Mouse (Mus musculus): ENCODE measurements around the gene Ip6k1.

Gene Ip6k1

DNA sequence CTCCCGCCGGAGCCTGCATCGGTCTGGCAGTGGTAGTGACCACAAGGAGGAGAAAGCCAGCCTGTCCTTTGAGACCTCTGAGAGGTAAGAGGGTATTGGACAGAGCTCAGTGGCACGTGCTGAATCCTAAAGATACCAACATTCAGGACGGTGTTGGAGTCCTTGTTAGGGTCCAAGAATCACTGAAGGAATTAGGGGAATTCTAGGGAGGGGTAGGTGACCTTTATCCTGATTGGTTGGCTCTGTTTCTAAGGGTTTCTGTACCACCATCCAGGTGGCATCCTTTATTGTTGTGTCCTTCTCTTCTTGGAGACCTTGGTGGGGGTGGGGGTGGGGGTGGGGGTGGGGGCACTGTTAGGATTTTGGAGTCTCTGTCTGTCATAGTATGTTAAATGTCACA lies 29.8 kb downstream of the Ip6k1 start:
- no peak for DNase-seq (ENCODE audit: low spot score)

DNA sequence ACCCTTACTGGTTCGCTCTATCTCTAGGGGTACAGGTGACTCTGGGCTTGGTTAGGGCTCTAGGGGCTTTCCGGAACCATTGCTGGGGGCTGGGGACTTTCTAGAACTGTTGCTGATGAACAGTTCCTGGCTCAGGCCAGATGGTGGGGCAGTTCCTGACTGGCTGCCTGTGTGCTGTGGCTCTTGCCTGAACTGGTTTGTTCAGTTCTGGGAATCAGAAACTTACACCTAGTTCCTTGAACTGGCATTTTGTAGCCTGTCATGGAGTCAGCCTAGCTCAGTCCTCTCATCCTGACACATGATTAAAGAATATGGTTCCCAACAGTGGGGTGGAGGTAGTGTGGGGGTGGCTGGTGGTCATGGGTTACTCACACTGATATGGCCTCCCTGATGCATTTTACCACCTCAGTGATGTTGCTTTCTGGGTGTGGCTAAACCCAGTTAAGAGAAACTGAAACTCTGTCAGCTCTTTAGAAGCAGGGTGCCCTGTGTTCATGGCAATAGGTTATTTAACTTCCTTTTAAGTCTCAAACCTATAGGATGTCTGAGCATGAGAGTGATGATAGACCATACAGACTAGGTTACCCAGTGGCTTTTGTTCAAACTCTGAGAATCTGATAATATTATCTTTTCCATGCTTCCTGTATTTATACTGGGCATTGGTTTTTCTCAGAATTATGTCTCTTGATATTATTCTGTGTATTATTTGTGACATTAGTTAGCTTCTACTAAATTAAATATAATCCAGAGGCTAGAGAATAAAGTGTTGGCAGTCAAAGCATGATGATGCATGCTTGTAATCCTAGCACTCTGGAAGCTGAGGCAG lies 33.2 kb downstream of the Ip6k1 start:
- DNase-seq (ENCODE audit: low spot score), result no peak

DNA sequence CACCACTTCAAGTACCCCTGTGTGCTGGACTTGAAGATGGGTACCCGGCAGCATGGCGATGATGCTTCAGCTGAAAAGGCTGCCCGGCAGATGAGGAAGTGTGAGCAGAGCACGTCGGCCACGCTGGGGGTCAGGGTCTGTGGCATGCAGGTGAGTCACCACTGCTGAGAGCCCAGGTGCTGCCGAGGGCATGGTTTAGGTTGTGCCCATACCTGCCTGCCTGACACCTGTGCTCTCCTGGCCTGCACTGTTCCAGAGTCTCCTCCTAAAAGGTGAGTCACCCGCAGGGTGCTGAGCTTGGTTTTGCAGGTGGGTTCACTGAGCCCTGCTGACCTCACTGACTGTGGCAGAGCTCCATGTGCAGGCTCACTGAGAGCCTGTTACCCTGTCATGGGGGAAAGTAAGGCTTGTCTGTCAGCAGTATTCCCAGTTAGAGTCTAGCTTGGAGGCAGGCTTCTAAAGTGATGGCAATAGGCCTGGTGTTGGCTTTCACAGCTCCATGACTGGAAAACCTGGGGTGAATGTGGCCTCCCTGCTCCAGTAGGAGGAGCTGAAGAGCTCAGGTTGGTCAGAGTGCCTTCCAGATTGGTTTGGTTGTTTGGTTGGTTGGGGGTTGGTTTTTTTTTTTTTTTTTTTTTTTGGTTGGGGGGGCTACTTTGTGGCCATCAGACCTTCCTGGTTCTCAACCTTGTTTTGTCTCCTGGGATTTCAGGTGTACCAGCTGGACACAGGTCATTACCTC lies 42.6 kb downstream of the Ip6k1 start:
- no peak for DNase-seq (ENCODE audit: low spot score)

DNA sequence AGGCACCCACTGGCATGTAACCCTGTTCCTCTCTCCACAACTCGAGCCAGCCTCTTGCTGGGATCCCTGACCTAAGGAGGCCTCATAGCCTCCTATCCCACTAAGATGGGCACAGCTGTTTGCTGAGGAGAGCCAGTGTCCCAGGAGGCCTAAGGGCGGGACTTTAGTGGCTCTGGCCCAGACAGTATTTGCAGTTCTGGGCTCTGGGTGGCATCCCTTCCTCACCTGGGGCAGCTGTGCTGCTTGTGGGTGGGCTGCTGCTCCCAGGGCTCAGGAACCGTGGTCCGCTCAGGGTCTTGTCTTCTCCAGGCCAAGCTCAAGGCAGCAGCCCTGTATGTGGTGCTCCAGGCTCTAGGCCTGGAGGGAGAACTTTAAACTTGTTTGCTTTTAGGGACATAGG lies 44.3 kb downstream of the Ip6k1 start:
- DNase-seq (ENCODE audit: low spot score), result no peak

DNA sequence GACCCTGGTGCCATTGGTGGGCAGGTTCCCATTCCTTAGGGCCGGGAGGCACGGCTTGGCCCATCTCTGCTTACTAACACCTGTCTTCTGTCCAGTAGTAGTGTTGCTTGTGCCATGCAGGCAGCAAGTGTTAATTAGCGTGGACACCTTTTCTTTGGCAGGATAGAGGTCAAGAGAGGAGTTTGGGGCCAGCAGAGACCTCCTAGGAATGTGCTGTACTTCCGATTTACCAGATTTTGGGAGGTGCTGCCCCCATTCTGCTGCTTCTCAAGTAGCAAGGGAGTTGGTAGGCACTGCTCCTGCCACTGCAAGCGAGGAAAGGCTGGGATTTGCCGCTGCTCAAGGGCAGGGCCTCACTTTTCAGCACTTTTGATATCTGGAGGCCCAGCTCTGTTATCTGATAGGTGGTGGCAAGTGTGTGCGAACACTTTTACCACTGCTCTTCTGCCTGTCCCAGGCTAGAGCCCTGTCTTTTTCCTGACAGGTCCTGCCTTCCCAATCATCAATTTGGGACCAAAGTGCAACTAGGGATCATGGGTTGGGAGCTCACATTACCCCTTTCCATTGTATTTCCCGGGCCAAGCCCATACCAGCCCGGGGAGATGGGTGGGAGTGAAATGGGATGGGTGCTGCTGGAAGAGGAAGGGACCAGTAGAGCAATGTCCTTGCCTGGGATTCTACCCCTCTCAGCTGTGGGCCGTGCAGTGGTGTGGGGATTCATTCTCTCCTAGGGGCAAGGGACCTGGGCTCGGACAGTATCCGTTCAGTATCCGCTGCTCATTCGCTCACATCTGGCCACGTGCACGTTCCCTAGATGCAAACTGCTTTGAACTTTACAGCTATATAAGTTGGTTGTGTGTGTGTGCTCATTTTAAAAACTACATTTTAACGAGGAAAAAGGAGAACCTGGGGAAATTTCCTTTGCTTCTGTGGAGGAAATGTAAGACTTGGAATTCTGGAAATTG lies 45.6 kb downstream of the Ip6k1 start:
- no peak for DNase-seq (ENCODE audit: low spot score)

DNA sequence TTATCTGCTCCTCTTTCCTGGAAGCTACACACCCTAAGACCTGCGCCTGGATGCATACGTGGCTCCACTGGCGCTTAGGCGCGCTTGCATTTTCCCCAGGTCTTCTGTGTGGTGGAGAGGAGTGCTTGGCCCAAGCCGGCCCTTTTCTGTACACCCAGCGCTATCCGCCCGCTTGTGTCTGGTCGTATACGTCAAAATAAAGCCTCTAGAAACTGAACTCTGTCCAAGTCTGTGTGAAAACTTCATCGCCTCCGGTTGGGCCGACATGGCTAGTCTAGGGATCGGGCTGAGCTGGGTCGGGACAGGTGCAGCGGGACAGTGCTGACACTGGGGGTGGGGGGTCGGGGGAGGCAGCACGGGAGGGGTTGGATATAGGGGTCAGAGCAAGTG lies 46.3 kb downstream of the Ip6k1 start:
- DNase-seq (ENCODE audit: low spot score), result peak; percentile 48

DNA sequence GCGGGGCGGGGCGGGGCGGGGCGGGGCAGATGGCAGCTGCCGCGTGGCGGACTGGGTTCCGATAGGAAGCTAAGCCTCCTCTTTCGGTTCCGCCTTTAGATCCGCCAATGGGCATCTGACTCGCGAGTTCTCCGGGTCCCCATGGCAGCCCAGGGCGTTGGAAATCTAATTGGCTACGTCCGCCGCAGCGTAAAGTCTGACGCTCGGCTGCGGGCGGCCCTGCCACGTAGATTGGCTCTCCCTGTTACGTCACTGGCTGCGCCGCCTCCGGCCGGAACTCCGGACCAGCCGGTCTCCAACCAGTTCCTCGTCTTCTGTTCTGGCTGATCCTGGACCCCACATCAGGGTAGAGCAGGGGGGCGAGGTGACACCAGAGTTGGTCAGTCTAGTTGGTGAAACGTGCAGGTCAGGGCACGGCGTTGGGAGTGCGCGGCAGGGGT lies 46.7 kb downstream of the Ip6k1 start, which contains the start of gene Gmppb:
TSS of gene Gmppb (plus strand) at position 227 of the 440 bp plus-strand sequence.
- DNase-seq (ENCODE audit: low spot score), result peak; percentile 91

DNA sequence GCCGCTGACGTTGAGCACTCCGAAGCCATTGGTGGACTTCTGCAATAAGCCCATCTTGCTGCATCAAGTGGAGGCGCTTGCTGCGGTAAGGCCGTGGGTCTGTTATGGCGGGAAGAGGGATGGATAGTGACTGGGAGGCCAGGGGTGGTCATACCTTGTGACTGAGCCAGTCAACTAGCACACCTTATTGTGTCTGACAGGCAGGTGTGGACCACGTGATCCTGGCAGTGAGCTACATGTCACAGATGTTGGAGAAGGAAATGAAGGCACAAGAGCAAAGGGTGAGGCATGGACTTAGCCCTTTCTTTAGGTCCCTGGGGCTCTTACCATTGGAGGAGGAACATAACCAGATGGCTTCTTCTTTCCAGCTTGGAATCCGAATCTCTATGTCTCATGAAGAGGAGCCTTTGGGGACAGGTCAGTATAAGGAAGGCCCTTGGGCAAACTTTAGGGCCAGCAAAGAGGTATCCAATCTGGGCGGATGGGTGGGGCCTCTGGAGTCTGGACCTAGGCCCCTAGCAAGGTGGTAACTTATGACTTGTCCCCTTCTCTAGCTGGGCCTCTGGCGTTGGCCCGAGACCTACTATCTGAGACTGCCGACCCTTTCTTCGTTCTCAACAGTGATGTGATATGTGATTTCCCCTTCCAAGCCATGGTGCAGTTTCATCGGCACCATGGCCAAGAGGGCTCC lies 47.4 kb downstream of the Ip6k1 start:
- DNase-seq (ENCODE audit: low spot score), result no peak

DNA sequence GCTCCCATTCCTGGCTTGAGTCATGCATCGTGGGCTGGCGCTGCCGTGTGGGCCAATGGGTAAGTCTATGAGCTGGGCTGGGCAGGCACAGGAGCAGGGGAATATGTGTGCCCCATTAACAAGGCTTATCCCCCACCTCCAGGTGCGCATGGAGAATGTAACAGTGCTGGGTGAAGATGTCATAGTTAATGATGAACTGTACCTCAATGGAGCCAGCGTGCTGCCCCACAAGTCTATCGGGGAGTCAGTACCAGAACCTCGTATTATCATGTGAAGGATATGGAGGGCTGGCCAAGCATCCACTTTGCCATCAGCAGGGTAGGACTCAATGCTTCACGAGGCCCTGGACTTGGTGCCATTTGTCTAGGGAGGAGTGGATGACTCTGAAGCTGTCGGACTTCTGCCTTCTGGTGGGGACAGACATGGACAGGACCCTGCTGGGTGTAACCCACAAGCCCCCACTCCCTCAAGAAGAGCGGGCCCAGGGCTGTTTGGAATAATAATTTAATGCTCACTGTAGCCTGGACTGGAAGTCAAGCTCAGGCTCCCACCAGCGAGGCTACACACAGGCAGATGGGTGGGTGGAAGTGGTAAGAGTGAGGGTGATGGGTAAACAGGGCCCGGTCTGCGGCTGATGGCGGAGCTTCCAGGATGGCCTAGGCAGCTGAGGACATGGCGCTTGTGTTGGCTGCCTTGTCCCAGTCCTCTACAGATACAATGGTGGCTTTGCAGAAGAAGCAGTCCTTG lies 49.1 kb downstream of the Ip6k1 start:
- no peak for DNase-seq (ENCODE audit: low spot score)

DNA sequence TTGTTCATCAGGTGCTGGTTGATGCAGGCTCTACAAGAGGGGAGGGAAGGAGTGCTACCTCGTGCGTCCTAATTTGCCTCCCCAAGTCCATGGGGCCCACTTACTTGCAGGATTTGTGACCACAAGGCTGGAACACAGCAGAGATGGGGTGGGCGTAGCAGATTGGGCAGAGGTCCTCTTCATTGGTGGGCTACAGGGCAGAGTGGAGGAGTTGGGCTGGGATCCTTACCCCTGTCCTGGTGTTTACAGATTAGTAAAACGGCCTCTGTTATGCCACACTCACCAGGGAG lies 49.6 kb downstream of the Ip6k1 start:
- no peak for DNase-seq (ENCODE audit: low spot score)

DNA sequence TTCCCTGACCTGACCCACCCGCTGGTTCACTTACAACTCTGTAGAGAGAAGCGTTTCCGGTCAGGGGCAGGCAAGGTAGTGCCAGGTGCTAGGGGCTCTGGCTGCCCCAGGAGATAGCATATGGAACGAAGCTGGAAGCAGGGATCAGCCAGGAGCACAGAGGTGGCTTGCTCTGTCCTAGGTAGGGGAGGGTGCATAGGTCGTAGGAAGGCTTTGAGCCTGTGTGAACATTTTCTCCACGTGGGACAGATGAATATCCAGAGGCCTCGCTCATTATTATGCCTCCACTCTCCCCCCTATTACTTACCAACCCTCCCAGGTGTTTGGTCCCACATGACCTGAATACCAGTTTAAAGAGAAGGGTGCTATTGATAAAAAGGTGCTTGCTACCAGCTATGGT lies 50.1 kb downstream of the Ip6k1 start:
- no peak for DNase-seq (ENCODE audit: low spot score)

DNA sequence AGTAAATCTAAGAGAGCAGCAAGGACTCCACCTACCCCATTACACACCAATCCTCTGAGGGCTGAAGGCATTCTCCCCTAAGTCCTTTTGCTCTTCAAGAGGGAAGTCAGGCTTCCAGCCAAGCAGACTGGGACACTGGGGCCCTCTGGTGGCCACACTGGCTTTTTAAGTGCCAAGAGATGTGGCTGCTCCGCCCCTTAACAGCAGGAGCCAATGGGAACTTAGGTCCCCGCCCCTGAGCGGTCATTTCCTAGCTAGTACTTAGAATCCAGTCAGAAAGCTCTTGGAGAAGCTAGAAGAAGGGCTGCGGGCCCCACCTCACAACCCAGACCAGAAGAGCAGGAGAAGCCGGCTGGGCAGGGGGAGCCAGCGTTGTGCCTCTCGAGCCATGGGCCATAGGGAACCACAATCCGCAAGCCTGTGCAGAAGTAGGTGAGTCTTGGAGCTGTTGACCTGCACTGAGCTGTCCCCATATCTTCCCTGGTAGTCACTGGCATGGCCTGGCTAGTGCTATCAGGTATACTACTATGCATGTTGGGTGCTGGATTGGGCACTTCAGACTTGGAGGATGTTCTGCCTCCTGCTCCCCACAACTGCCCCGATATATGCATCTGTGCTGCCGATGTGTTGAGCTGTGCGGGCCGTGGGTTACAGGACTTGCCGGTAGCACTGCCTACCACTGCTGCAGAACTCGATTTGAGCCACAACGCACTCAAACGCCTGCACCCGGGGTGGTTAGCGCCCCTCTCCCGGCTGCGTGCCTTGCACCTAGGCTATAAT lies 50.8 kb downstream of the Ip6k1 start, which contains the start of gene Amigo3:
TSS of gene Amigo3 (plus strand) at position 275 of the 780 bp plus-strand sequence.
- DNase-seq (ENCODE audit: low spot score), result peak; percentile 93

DNA sequence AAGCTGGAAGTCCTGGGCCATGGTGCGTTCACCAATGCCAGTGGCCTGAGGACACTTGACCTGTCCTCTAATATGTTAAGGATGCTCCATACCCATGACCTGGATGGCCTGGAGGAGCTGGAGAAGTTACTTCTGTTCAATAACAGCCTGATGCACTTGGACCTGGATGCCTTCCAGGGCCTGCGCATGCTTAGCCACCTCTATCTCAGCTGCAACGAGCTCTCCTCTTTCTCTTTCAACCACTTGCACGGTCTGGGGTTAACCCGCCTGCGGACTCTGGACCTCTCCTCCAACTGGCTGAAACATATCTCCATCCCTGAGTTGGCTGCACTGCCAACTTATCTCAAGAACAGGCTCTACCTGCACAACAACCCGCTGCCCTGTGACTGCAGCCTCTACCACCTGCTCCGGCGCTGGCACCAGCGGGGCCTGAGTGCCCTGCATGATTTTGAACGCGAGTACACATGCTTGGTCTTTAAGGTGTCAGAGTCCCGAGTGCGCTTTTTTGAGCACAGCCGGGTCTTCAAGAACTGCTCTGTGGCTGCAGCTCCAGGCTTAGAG lies 51.4 kb downstream of the Ip6k1 start:
- DNase-seq (ENCODE audit: low spot score), result no peak

DNA sequence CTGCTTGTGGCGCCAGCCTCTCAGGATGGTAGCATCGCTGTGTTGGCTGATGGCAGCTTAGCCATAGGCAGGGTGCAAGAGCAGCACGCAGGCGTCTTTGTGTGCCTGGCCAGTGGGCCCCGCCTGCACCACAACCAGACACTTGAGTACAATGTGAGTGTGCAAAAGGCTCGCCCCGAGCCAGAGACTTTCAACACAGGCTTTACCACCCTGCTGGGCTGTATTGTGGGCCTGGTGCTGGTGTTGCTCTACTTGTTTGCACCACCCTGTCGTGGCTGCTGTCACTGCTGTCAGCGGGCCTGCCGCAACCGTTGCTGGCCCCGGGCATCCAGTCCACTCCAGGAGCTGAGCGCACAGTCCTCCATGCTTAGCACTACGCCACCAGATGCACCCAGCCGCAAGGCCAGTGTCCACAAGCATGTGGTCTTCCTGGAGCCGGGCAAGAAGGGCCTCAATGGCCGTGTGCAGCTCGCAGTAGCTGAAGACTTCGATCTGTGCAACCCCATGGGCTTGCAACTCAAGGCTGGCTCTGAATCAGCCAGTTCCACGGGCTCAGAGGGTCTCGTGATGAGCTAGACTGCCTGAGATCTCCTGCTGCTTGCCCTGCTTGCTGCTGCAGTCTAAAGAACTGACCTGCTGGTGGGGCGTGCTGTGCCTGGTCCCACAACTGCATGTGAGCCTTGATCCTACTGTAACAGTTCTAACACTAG lies 52.2 kb downstream of the Ip6k1 start:
- no peak for DNase-seq (ENCODE audit: low spot score)

DNA sequence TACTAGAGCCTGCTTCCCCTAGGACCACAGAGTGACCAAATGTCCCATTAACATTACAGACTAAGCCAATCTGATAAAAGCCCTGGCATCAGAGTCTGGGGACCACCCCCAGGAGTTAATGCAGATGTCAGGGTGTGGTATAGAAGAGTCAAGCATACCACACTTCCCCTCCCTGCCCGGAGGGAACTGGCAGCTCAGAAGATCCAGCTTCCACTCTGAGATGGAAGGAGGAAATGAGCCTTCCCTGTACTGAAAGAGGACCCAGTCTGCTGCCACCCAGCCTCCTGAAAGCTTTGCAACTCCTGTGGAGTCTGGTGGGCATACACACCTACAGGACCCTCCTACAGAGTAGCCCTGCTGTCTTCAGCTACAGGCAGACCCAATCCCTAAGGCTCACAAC lies 52.8 kb downstream of the Ip6k1 start:
- no peak for DNase-seq (ENCODE audit: low spot score)

DNA sequence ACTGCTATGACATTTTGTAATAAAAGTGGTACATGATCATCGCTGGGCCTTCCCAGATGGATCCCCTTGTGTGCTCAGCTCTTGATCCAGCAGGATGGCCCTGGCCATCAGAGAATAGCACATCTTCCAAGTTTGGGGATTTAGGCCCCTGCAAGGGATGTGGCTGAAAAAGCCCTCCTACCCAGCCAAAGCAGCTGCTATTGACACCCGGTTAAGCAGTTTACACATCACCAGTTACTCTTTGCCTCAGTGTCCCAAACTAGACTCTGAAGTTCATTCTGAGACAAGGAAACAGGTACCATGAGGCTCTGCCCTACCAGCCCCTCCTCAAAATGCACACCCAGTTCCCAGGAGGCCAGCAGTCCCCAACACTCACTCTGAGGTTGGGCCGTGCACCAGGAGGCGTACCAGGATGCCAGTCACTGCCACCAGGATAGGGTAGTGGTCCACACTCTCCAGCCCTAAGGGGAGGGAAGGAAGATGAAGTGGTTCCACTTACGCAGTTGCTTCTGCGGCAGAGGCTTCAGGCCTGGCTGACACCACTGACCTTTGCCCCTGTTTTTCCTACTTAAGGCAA lies 53.4 kb downstream of the Ip6k1 start:
- no peak for DNase-seq (ENCODE audit: low spot score)

DNA sequence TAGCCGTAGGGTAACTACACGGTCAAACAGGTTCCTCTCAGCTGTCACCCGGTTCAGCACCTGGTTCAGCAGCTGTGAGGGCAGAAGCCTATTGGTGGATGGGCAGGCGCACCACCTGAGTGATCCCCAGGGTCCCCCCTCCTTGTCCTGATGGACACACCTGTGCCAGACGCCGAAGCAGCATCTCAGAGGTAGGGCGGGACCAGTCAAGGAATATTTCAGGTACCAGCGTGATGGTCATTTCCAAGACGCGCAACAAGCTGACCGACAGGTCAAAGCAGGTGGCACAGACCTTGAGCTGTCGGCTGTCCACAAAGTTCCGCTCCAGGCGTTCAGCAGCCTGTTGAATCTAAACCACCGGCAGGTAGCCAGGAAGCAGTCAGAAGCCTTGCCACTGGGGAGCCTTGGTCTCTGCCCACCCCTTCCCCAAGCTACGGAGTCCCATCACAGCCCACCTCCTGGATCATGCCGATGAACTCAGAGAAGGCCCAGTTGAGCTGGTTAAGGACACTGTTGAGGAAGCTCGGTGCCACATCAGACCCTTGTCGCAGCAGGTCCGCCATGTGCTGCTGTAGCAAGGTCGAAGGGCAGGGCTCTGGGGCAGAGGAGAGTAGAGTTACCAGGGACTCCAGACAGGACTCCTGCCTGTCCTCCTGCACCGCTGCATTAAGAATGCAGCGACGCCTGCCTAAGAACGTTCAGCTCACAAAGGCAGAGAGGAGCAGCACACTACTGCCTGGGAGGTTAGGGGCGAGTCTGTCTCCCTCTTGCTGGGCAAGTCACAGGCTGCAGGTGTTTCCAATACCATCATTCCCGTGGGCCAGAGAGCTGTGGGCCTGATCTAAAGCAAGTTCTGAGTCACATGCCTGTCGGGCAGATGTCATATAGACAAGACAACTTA lies 54.3 kb downstream of the Ip6k1 start:
- DNase-seq (ENCODE audit: low spot score), result no peak

DNA sequence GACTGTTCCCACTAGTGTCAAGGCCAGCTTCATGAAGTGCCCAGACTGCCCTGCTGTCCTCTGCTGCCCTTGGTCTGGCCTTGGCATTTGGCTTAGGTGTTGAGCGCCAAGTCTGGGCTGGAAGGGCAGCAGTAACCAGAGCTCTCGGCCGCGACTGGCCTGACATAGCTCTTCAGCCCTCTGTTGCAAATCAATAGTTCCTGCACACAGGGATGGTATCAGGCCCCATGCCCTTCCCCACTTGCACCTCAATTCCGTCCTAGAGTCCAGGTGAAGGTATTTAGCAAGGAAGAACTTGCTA lies 54.9 kb downstream of the Ip6k1 start:
- no peak for DNase-seq (ENCODE audit: low spot score)

All from spleen, adult 12 weeks (tissue).